Mouse (Mus musculus): ENCODE measurements around the gene Ism1. TPM values are rescaled to one million over a fixed set of nuclear protein-coding genes. Genes with fewer than 3 reads are reported as not detected.

Gene Ism1
- polyA plus RNA-seq, 1 experiment from 2014 or later, result 0.47 TPM

DNA sequence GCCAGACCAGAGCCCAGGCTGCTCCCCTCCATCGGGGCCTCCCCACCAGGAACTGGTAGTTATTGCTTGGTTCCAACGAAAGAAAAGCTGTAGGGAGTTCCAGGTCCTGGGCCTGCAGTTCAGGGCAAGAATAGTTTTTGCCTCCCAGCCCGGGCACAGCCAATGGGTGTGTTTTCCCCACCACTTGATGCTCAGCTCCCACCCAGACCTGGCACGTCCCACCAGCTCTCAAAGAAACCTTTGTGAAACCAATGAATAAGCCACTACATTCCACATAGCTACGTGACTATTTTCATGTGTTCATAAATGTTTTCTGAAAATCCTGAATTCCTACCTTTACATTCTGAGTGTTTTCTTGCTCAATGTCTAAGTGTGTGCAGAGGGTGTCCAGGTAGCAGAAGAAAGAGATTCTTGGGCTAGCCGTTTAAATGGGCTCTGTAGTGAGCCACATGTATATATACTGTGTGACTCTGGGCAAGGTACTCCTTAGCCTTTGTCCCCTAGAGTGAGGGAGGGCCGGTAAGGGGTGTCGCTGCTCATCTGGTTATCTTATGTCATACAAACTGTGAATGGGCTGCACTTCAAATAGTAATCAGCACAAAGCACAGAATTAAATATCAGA lies 97.1 kb downstream of the Ism1 start:
- no peak overlapping the region for H3K9ac ChIP-seq
- no peak overlapping the region for H3K27ac ChIP-seq (ENCODE audit: poor library complexity, severe bottlenecking)
- no peaks in the 10 kb centered on the region for H3K4me1 ChIP-seq (replicated peaks)
- 76% methylated on average over 8 of the region's 8 CpGs for WGBS
- H3K9me3 ChIP-seq (replicated peaks), result no peaks in the 10 kb centered on the region
- H3K4me3 ChIP-seq, result no peak overlapping the region
- no peaks in the 10 kb centered on the region for H3K36me3 ChIP-seq
- no peak overlapping the region for H3K4me2 ChIP-seq
- no peaks in the 10 kb centered on the region for H3K27me3 ChIP-seq (replicated peaks)
- no peak for ATAC-seq (ENCODE audit: insufficient number of reproducible peaks, low FRiP score)

DNA sequence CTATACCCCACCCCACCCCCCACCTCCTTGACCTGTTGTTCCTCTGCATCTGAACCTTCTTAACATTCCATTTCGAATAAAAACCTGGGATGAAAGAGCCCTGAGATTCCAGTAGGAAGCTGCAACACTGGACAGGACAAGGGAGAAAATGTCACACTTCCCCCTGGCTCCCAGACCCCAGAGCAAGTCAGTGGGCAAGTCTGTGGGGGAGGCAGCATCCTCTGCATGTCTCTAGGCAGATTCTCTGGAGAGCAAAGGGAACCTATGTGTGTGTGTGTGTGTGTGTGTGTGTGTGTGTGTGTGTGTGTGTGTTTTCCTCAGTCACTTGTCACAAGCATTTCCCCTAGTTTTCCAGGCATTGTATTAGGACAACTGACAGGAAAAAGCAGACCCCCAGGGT lies 98.7 kb downstream of the Ism1 start:
- no peaks in the 10 kb centered on the region for H3K9me3 ChIP-seq (replicated peaks)
- no peak overlapping the region for H3K4me3 ChIP-seq
- ATAC-seq (ENCODE audit: insufficient number of reproducible peaks, low FRiP score), result no peak
- H3K27me3 ChIP-seq (replicated peaks), result no peaks in the 10 kb centered on the region
- 4% methylated on average over 1 of the region's 1 CpGs for WGBS
- no peaks in the 10 kb centered on the region for H3K36me3 ChIP-seq
- no peaks in the 10 kb centered on the region for H3K4me1 ChIP-seq (replicated peaks)
- H3K9ac ChIP-seq, result no peak overlapping the region
- H3K4me2 ChIP-seq, result no peak overlapping the region
- H3K27ac ChIP-seq (ENCODE audit: poor library complexity, severe bottlenecking), result no peak overlapping the region

DNA sequence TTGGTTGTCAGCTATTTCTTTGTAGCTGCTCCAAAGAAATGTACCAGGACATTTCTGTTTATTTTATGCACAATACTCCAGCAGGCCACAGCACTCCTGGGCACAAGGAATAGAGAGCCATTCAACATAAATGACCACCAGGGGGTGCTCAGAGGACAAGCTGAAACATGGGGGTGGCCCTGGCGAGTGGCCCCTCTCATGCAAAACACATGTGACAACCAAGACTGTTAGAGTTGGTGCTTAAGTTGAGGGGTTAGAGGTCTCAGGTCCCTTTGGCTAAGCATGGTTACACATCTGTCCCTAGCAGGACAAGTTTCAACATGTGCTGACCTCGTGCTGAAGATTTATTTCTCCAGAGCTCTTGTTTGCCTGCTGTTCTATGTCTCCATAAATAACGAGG lies 100.3 kb downstream of the Ism1 start:
- H3K4me1 ChIP-seq (replicated peaks), result no peaks in the 10 kb centered on the region
- no peak overlapping the region for H3K27ac ChIP-seq (ENCODE audit: poor library complexity, severe bottlenecking)
- no peak for ATAC-seq (ENCODE audit: insufficient number of reproducible peaks, low FRiP score)
- H3K27me3 ChIP-seq (replicated peaks), result no peaks in the 10 kb centered on the region
- H3K4me3 ChIP-seq, result no peak overlapping the region
- WGBS, result 55% methylated on average over 3 of the region's 3 CpGs
- H3K4me2 ChIP-seq, result no peak overlapping the region
- H3K9me3 ChIP-seq (replicated peaks), result no peaks in the 10 kb centered on the region
- no peak overlapping the region for H3K9ac ChIP-seq
- H3K36me3 ChIP-seq, result no peaks in the 10 kb centered on the region

DNA sequence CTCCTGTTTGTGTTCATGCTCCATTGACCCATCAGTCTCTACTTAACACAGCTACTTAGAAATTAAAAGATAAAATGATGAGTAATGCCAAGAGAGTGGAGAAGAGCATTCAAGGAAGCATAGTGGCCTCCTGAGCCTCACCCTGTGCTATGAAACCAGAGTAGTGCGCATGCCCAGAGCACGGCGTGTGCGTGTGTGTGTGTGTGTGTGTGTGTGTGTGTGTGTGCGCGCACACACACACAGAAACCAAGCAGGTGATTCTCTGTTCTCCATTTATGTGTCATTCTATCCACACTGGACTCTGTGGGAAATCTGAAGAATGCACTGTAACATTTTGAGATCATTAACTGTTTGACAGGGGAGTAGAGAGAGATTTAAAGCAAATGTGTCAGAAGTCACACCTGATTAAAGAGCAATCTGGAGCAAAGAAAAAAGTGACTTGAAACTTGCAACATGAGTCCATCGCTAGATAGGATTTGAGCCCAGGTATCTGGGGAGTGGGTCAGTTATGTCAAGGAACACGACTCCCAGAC lies 105.4 kb downstream of the Ism1 start:
- ATAC-seq (ENCODE audit: insufficient number of reproducible peaks, low FRiP score), result no peak
- 80% methylated on average over 8 of the region's 8 CpGs for WGBS
- H3K9ac ChIP-seq, result no peak overlapping the region

DNA sequence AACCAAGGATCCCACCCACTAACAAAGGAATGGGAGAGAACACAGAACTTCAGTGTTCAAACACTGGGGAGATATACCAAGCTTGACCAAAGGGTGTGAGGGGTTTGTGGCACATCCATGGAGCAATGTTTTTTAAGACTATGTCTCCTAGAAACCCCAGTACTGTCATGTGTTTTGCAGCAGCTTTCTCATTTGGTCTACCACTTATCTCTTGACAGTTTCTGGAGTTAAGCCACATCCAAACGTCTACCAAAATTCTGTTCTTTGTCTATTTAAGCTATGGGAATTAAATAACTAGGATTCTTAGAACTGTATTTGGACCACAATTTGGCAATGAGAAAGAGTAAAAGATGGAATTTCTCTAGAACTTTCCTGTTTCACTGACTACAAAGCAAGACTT lies 106.5 kb downstream of the Ism1 start:
- no peaks in the 10 kb centered on the region for H3K36me3 ChIP-seq
- H3K9me3 ChIP-seq (replicated peaks), result no peaks in the 10 kb centered on the region
- H3K4me2 ChIP-seq, result no peak overlapping the region
- H3K27ac ChIP-seq (ENCODE audit: poor library complexity, severe bottlenecking), result no peak overlapping the region
- H3K27me3 ChIP-seq (replicated peaks), result no peaks in the 10 kb centered on the region
- peaks cover 3% of the 10 kb centered on the region; the same call in 1 of the 2 replicates for H3K4me1 ChIP-seq (replicated peaks)
- WGBS, result 35% methylated on average over 1 of the region's 1 CpGs
- H3K4me3 ChIP-seq, result no peak overlapping the region
- ATAC-seq (ENCODE audit: insufficient number of reproducible peaks, low FRiP score), result no peak
- H3K9ac ChIP-seq, result no peak overlapping the region

More for the DNA sequence above, 105.4 kb downstream of the Ism1 start:
- no peak overlapping the region for H3K27ac ChIP-seq (ENCODE audit: poor library complexity, severe bottlenecking)
- H3K9me3 ChIP-seq (replicated peaks), result no peaks in the 10 kb centered on the region
- H3K36me3 ChIP-seq, result no peaks in the 10 kb centered on the region
- H3K4me2 ChIP-seq, result no peak overlapping the region
- H3K4me1 ChIP-seq (replicated peaks), result peaks cover 3% of the 10 kb centered on the region; the same call in 1 of the 2 replicates
- no peaks in the 10 kb centered on the region for H3K27me3 ChIP-seq (replicated peaks)
- no peak overlapping the region for H3K4me3 ChIP-seq

DNA sequence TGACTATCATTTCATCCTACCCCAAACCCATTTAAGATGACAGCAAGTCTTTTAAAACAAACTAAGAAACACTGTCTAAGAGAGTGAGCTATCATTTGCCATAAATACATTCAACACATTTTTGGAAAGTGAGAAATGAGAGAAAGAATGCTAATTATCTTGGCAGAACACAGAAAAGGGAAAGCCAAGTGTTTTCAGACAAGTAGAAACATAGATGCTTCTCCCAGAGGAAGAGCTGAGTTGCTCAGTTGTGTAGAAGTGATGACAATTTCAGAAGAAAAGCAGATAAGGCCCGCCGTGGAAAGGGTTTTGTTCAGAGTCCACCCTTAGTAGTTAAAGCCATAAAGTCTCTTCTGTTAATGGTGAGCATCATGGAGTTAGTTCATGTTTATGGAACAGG lies 107.0 kb downstream of the Ism1 start:
- Histone ChIP-seq H3K9ac (no peak overlapping the region), H3K27ac (ENCODE audit: poor library complexity, severe bottlenecking) (no peak overlapping the region), H3K4me2 (no peak overlapping the region), H3K9me3 (replicated peaks) (no peaks in the 10 kb centered on the region), H3K27me3 (replicated peaks) (no peaks in the 10 kb centered on the region), H3K4me1 (replicated peaks) (peaks cover 3% of the 10 kb centered on the region; the same call in 1 of the 2 replicates), H3K36me3 (no peaks in the 10 kb centered on the region), H3K4me3 (no peak overlapping the region)
- ATAC-seq (ENCODE audit: insufficient number of reproducible peaks, low FRiP score), result no peak
- 11% methylated on average over 2 of the region's 2 CpGs for WGBS

DNA sequence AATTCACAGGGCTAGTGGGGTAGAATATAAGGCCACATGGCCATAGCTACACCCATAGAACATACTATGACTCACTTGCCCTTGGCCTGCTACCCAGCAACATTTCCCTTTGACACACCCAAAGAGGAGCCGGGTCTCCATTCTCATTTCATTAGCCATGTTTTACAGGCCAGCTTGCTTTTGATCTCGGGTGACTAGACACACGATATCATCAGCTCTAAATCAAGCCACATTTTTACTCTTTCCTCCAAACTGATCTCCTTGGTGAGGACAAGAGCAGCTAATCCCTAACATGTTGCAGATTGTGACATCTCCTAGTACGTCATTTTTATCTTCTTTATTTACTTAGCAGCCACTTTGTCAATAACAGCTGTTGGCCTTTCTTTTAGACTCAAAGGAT lies 110.7 kb downstream of the Ism1 start:
- Histone ChIP-seq H3K4me1 (replicated peaks) (peaks cover 3% of the 10 kb centered on the region; the same call in 1 of the 2 replicates), H3K9me3 (replicated peaks) (no peaks in the 10 kb centered on the region), H3K27ac (ENCODE audit: poor library complexity, severe bottlenecking) (no peak overlapping the region), H3K4me3 (no peak overlapping the region), H3K36me3 (no peaks in the 10 kb centered on the region), H3K27me3 (replicated peaks) (no peaks in the 10 kb centered on the region), H3K4me2 (no peak overlapping the region), H3K9ac (no peak overlapping the region)
- WGBS, result 65% methylated on average over 4 of the region's 4 CpGs
- no peak for ATAC-seq (ENCODE audit: insufficient number of reproducible peaks, low FRiP score)

DNA sequence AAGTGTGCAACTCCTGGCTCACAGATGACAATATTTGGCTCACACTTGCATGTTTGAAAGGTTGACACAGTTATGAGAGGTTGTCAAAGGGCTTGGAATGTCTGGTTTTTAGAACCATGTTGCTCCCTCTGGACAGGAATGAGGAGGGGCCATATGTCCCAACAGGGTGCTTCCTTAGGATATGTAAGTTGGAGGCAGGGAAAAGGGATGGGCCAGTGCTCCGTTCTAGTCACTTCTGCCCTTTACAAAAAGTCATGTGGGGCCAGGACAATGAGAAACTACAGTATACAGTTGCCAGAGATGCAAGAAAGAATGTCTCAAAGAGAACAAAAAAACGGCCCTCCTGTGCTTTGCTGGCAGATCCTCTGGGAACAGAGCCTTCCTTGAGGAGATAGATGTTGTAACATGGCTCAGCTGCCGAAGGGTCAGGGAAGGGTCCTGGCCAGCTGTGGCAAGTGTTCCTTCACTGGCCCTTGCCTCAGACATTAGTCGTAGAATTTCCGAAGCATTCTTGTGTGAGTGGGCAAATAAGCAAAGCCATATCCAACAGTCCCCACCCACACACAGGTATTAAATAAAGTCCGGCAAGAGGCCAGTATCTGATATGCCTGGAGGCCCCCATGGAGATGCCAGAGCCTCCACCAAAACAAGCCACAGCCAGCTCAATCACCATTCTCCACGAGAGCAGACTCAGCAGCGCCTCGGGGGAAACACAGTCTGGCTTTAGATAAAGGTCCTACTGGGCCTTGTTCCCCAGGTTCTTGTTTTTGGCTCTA lies 114.6 kb downstream of the Ism1 start:
- H3K4me2 ChIP-seq, result no peak overlapping the region
- 72% methylated on average over 9 of the region's 9 CpGs for WGBS
- H3K27ac ChIP-seq (ENCODE audit: poor library complexity, severe bottlenecking), result no peak overlapping the region
- H3K36me3 ChIP-seq, result no peaks in the 10 kb centered on the region
- no peaks in the 10 kb centered on the region for H3K9me3 ChIP-seq (replicated peaks)
- ATAC-seq (ENCODE audit: insufficient number of reproducible peaks, low FRiP score), result no peak
- H3K9ac ChIP-seq, result no peak overlapping the region
- no peaks in the 10 kb centered on the region for H3K4me1 ChIP-seq (replicated peaks)
- H3K4me3 ChIP-seq, result no peak overlapping the region
- no peaks in the 10 kb centered on the region for H3K27me3 ChIP-seq (replicated peaks)

DNA sequence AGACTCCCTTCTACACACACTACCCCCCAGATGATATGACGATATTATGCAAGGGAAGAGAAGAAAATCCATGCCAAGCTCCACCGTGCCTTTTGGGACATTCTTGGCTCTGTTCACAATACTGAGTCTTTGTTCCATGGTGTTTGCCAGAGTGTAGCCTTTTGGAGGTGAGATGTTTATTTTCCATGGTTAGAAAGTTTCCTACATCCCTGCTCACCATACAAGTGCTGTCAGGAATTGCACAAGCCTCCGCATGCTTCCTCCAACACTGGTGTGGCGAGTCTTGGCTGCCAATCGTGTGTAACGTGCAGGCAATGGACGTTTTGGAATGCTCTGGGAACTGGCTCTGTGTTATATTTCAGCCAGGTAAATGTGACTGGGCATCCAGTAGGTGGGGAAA lies 126.1 kb downstream of the Ism1 start:
- ATAC-seq (ENCODE audit: insufficient number of reproducible peaks, low FRiP score), result no peak
- no peaks in the 10 kb centered on the region for H3K36me3 ChIP-seq

DNA sequence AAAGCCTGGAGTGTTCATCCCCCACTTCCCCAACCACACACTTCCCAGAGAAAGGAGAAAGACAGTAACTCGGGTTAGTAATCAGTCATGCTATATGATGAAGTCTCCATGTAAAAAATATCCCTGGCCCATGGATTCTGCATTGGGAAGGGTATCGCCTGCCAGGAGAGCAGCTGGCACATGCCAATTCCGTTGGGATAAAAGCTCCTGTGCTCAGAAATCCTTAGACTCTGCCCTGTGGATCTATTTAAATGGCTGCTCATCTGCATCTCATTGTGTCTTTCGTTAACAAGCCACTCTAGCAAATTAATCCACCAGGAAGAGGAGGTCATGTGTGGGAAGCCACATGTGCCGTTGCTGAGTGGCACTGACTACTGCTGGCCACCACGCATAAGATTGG lies 129.9 kb downstream of the Ism1 start:
- 90% methylated on average over 6 of the region's 6 CpGs for WGBS
- H3K4me2 ChIP-seq, result no peak overlapping the region
- no peaks in the 10 kb centered on the region for H3K36me3 ChIP-seq
- no peak for ATAC-seq (ENCODE audit: insufficient number of reproducible peaks, low FRiP score)
- H3K4me3 ChIP-seq, result no peak overlapping the region
- no peaks in the 10 kb centered on the region for H3K4me1 ChIP-seq (replicated peaks)
- H3K27ac ChIP-seq (ENCODE audit: poor library complexity, severe bottlenecking), result no peak overlapping the region
- H3K9me3 ChIP-seq (replicated peaks), result no peaks in the 10 kb centered on the region
- H3K9ac ChIP-seq, result no peak overlapping the region
- no peaks in the 10 kb centered on the region for H3K27me3 ChIP-seq (replicated peaks)

More for the DNA sequence above, 126.1 kb downstream of the Ism1 start:
- H3K27me3 ChIP-seq (replicated peaks), result no peaks in the 10 kb centered on the region
- no peak overlapping the region for H3K4me3 ChIP-seq
- no peak overlapping the region for H3K9ac ChIP-seq
- WGBS, result 66% methylated on average over 7 of the region's 7 CpGs
- H3K4me2 ChIP-seq, result no peak overlapping the region
- H3K27ac ChIP-seq (ENCODE audit: poor library complexity, severe bottlenecking), result no peak overlapping the region
- H3K4me1 ChIP-seq (replicated peaks), result no peaks in the 10 kb centered on the region
- 0 out of 2 replicates have a peak, but pooled peaks cover 3% of the 10 kb centered on the region for H3K9me3 ChIP-seq (replicated peaks)

Measured in heart, embryonic 12.5 days (tissue).